Mouse (Mus musculus) midbrain, embryonic 16.5 days (tissue): ENCODE data around the gene Pappa. TPM values are rescaled to one million over a fixed set of nuclear protein-coding genes. Genes with fewer than 3 reads are reported as not detected.

Experiments used
- ATAC-seq: fragments of 200-750 bp; cut with Nextera tagmentation; 2 replicates; pipeline ENCODE4 v1.8.0; 2017; ENCODE audit warnings: moderate TSS enrichment
- H3K27ac ChIP-seq: fragments of 300-500 bp; sonication (generic); 2 replicates; pipeline ENCODE4 v1.5.1; 2014; ENCODE audit warnings: mild to moderate bottlenecking, low read length, mixed read lengths
- H3K27me3 ChIP-seq: fragments of 300-500 bp; sonication (generic); 2 replicates; pipeline ENCODE4 v1.6.1; 2014; ENCODE audit warnings: low read depth, low read length, mixed read lengths; ENCODE audit not compliant: control insufficient read depth, insufficient read depth
- H3K36me3 ChIP-seq: fragments of 300-500 bp; sonication (generic); 2 replicates; pipeline ENCODE4 v1.6.1; 2014; ENCODE audit warnings: mild to moderate bottlenecking, low read length, moderate library complexity, mixed read lengths; ENCODE audit not compliant: control insufficient read depth, insufficient read depth
- H3K4me1 ChIP-seq: fragments of 300-500 bp; sonication (generic); 2 replicates; pipeline ENCODE4 v1.6.1; 2014; ENCODE audit warnings: mild to moderate bottlenecking, low read length, mixed read lengths; ENCODE audit not compliant: control insufficient read depth, insufficient read depth
- H3K4me2 ChIP-seq: fragments of 300-500 bp; sonication (generic); 2 replicates; pipeline ENCODE4 v1.6.1; 2014; ENCODE audit warnings: mild to moderate bottlenecking, low read length, mixed read lengths
- H3K4me3 ChIP-seq: fragments of 300-500 bp; sonication (generic); 2 replicates; pipeline ENCODE4 v1.5.1; 2014; ENCODE audit warnings: low read depth, mild to moderate bottlenecking, low read length, moderate library complexity, mixed read lengths
- H3K9ac ChIP-seq: fragments of 300-500 bp; sonication (generic); 2 replicates; pipeline ENCODE4 v1.6.1; 2014; ENCODE audit warnings: low read depth, low read length, mixed read lengths
- H3K9me3 ChIP-seq: fragments of 300-500 bp; sonication (generic); replicated peaks from 2 replicates; pipeline ENCODE4 v1.6.1; 2014; ENCODE audit warnings: mild to moderate bottlenecking, low read length, mixed read lengths; ENCODE audit not compliant: control insufficient read depth, poor library complexity, severe bottlenecking
- WGBS: fragments of 180-500 bp; shearing (Covaris S2); extraction: QIAGEN DNeasy Blood & Tissue Kit; methylation state at CpG from one replicate; pipeline ENCODE4 v1.1.7; 2014; 5-methylcytosine and 5-hydroxymethylcytosine counted together
- polyA plus RNA-seq: library from polyadenylated mRNA; unstranded; fragments of >200 nt; fragmentation: Nextera tagmentation; extraction: Ambion mirVana; gene quantifications from 2 replicates; pipeline ENCODE4 v1.2.1, GENCODE M21; 2015

Gene Pappa
- polyA plus RNA-seq, 1 experiment from 2014 or later: 0.75 TPM

DNA sequence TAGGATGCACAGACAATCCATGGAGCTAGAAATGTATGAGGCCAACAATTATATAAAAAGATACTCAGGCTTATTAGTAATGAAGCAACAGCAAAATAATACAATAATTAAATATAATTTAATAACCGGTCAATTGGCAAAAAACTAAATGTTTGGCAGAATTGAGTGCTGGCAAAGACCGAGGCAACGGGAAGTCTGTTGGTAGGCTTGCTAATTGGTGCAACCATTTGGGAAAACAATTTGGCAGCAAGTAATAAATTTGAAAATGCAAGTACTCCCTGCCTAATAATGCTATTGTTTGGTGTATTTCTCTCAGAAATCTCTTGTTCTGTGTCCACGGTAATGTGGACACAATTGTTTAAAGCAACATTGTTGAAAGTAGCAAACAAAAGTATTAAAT lies 99.9 kb downstream of the Pappa start:
- H3K9me3 ChIP-seq: no peaks in the 10 kb centered on the region
- no peak overlapping the region for H3K4me2 ChIP-seq
- WGBS: 87% methylated on average over 4 of the region's 4 CpGs
- no peaks in the 10 kb centered on the region for H3K4me1 ChIP-seq
- H3K27me3 ChIP-seq: no peaks in the 10 kb centered on the region
- ATAC-seq: no peak
- H3K4me3 ChIP-seq: no peak overlapping the region
- no peak overlapping the region for H3K27ac ChIP-seq
- no peaks in the 10 kb centered on the region for H3K36me3 ChIP-seq
- H3K9ac ChIP-seq: no peak overlapping the region

DNA sequence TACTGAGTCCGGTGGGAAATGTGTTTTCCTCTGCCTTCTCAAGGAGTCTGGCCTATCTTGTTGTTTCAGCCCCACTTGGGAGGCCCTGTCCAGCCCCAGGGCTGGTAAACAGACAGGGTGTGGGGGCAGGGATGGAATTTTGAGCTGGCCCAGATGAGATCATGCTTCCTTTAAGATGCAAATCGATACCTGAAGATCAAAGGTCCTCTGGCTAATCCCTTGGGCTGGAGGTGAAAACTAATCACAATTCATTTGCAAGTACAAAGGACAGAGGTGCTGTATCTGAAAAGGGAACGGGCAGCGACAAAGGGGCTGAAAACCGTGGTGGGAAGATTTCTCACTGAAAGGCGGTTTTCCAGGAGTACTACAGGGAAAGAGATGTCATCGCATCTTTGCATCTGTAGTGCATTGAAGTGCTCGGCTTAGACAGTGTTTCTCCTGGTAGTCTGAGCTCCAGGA lies 114.6 kb downstream of the Pappa start:
- Histone ChIP-seq H3K4me1 (no peaks in the 10 kb centered on the region; the same call in 1 of the 2 replicates), H3K27me3 (no peaks in the 10 kb centered on the region), H3K9ac (no peak overlapping the region), H3K36me3 (no peaks in the 10 kb centered on the region), H3K9me3 (no peaks in the 10 kb centered on the region), H3K4me2 (peak overlapping the region; percentile 10; the same call in 1 of the 2 replicates), H3K4me3 (no peak overlapping the region), H3K27ac (no peak overlapping the region)
- ATAC-seq: peak; percentile 66
- WGBS: 2% methylated on average over 8 of the region's 8 CpGs

DNA sequence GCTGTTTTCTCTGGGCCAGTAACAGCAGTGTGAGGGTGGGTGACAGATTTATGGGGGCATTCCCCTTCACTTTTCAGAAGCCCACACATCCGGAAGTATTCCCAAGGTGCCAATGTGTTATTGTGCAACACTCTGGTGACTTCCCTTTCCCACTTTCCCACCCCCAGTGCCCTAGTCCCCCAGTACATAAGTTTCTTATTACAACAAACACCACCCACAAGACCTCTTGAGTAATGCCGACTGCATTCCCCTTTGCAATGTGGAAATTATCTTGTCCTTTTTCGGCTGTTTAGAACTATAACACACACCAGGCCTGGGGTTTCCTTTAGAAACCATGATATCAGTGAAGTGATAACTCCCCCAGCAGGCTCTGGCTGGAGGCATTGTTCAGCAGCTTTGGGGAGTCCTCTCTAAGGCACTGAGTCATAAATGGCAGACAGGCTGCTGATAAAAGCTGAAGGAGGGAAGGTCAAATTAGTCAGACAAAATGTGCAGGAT lies 118.5 kb downstream of the Pappa start:
- WGBS: 29% methylated on average over 3 of the region's 3 CpGs
- no peak for ATAC-seq
- H3K4me1 ChIP-seq: no peaks in the 10 kb centered on the region; the same call in 1 of the 2 replicates
- H3K9ac ChIP-seq: no peak overlapping the region
- H3K27ac ChIP-seq: no peak overlapping the region
- H3K9me3 ChIP-seq: no peaks in the 10 kb centered on the region
- H3K4me3 ChIP-seq: no peak overlapping the region
- no peaks in the 10 kb centered on the region for H3K36me3 ChIP-seq
- no peaks in the 10 kb centered on the region; the same call in 1 of the 2 replicates for H3K27me3 ChIP-seq
- H3K4me2 ChIP-seq: no peak overlapping the region

- 26% methylated on average over 2 of the region's 2 CpGs for WGBS
- no peak for ATAC-seq
- Histone ChIP-seq H3K9me3 (no peaks in the 10 kb centered on the region), H3K27ac (no peak overlapping the region), H3K4me2 (no peak overlapping the region), H3K4me3 (no peak overlapping the region), H3K9ac (no peak overlapping the region), H3K4me1 (no peaks in the 10 kb centered on the region; the same call in 1 of the 2 replicates), H3K36me3 (no peaks in the 10 kb centered on the region), H3K27me3 (no peaks in the 10 kb centered on the region; the same call in 1 of the 2 replicates)
These were observed 119.3 kb downstream of the Pappa start for GRCm38 (mm10) chr4:65243245-65243644.

DNA sequence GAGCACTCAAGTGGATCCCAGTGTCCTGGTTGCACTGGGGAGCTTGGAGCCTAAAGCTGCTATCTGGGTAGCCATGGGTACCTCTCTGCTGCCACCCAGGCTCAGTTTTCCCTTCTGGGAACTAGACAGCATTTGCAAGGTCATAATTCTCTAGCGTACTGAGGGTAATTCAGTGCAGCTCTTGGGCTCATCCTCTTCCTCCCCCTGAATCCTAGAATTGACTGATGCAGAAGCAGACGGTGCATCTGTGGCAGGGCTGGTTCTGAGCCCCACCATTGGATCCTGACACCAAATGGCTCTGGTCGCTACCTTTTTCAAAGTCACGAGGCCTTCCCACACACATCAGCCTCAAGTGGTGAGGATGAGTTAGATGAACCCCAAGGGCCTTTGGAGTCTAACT lies 121.0 kb downstream of the Pappa start:
- Histone ChIP-seq H3K4me1 (no peaks in the 10 kb centered on the region), H3K9ac (no peak overlapping the region), H3K4me3 (no peak overlapping the region), H3K27me3 (no peaks in the 10 kb centered on the region; the same call in none of the 2 replicates), H3K27ac (no peak overlapping the region), H3K4me2 (no peak overlapping the region), H3K36me3 (no peaks in the 10 kb centered on the region), H3K9me3 (no peaks in the 10 kb centered on the region)
- ATAC-seq: no peak
- 21% methylated on average over 4 of the region's 4 CpGs for WGBS

- no peaks in the 10 kb centered on the region for H3K36me3 ChIP-seq
- no peaks in the 10 kb centered on the region for H3K4me1 ChIP-seq
- H3K9ac ChIP-seq: no peak overlapping the region
- H3K27me3 ChIP-seq: no peaks in the 10 kb centered on the region; the same call in none of the 2 replicates
- H3K9me3 ChIP-seq: no peaks in the 10 kb centered on the region
- 26% methylated on average over 3 of the region's 3 CpGs for WGBS
- no peak for ATAC-seq
- H3K27ac ChIP-seq: no peak overlapping the region
- H3K4me3 ChIP-seq: no peak overlapping the region
- no peak overlapping the region for H3K4me2 ChIP-seq
These were observed 121.5 kb downstream of the Pappa start for GRCm38 (mm10) chr4:65245440-65245839.

DNA sequence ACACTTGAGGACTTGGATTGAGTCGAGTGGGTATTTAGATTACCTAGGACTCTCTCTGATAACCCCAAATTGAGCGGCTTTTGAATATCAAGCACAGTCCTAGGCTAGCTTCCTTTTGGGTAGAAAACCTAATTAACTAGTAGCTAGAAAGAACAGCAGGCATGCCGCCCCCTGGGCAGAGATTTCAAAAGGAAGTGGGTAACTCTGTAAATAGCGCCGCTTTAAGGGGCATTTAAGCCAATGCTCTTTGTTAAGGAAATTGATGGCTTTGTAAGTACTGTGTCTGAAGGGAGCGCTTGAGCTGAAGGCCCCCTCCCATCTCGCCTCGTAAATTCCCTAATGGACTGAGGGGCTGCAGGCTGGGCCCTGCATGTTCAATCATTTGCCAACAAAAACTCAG lies 128.2 kb downstream of the Pappa start:
- H3K4me1 ChIP-seq: peaks cover 5% of the 10 kb centered on the region
- no peak overlapping the region for H3K4me2 ChIP-seq
- H3K9ac ChIP-seq: no peak overlapping the region
- H3K27ac ChIP-seq: no peak overlapping the region
- H3K27me3 ChIP-seq: peaks cover 5% of the 10 kb centered on the region; the same call in 1 of the 2 replicates
- WGBS: 2% methylated on average over 8 of the region's 8 CpGs
- no peaks in the 10 kb centered on the region for H3K36me3 ChIP-seq
- H3K4me3 ChIP-seq: no peak overlapping the region
- no peaks in the 10 kb centered on the region for H3K9me3 ChIP-seq
- peak; percentile 66; the same call in 1 of the 2 replicates for ATAC-seq

GRCm38 (mm10) chr4:65254073-65254472 lies 130.1 kb downstream of the Pappa start:
- no peaks in the 10 kb centered on the region for H3K36me3 ChIP-seq
- H3K4me1 ChIP-seq: peaks cover 5% of the 10 kb centered on the region
- H3K9me3 ChIP-seq: no peaks in the 10 kb centered on the region
- peaks cover 5% of the 10 kb centered on the region; the same call in 1 of the 2 replicates for H3K27me3 ChIP-seq
- WGBS: 81% methylated on average over 1 of the region's 1 CpGs
- H3K4me2 ChIP-seq: no peak overlapping the region
- H3K9ac ChIP-seq: no peak overlapping the region
- no peak overlapping the region for H3K27ac ChIP-seq
- no peak for ATAC-seq
- no peak overlapping the region for H3K4me3 ChIP-seq

DNA sequence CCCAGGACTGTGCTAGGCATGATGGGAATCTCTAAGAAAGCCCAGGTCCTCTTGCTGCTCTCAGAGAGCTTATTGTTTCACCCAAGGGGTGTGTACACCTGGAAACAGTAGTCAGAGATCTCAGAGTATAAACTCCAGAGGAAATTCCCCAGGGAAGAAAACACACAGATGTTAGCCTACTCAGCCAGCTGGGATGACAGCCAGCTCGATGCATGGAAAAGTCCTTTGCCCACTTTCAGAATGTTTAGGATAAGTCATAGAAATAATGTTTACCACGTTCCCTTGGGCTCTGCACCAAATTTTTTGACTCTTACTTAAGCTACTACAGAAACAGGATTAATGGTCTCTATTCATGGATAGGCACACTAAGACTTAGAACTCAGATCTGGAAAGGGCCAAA lies 143.1 kb downstream of the Pappa start:
- no peaks in the 10 kb centered on the region for H3K36me3 ChIP-seq
- no peaks in the 10 kb centered on the region for H3K4me1 ChIP-seq
- H3K27me3 ChIP-seq: no peaks in the 10 kb centered on the region
- H3K9ac ChIP-seq: no peak overlapping the region
- no peak for ATAC-seq
- WGBS: 83% methylated on average over 2 of the region's 2 CpGs
- no peak overlapping the region for H3K4me2 ChIP-seq
- no peak overlapping the region for H3K27ac ChIP-seq
- no peaks in the 10 kb centered on the region for H3K9me3 ChIP-seq
- H3K4me3 ChIP-seq: no peak overlapping the region
